Mouse (Mus musculus) neural tube, embryonic 10.5 days (tissue): ENCODE data around the gene Cldn19.

Experiments used
- DNase-seq: peaks from one replicate; pipeline ENCODE4 v3.0.0-alpha.2; 2017; ENCODE audit warnings: low spot score; ENCODE audit errors: extremely low spot score

The Cldn19 gene

GRCm38 (mm10) chr4:119255351-119255750 lies at the start of gene Cldn19:
Gene Cldn19, plus strand, starts transcription at chr4:119255414.
- no peak for DNase-seq

GRCm38 (mm10) chr4:119216667-119217066 lies 38.5 kb upstream of the Cldn19 start:
- no peak for DNase-seq

GRCm38 (mm10) chr4:119218169-119218568 lies 37.0 kb upstream of the Cldn19 start, which contains the start of gene Tmem269:
Gene Tmem269, minus strand, starts transcription at chr4:119218217.
- no peak for DNase-seq

- DNase-seq: peak; percentile 30
Measured at GRCm38 (mm10) chr4:119223696-119224095, 31.5 kb upstream of the Cldn19 start.

- DNase-seq: no peak
Measured at GRCm38 (mm10) chr4:119224534-119224933, 30.7 kb upstream of the Cldn19 start.

- no peak for DNase-seq
Measured at GRCm38 (mm10) chr4:119225719-119226118, 29.5 kb upstream of the Cldn19 start.

GRCm38 (mm10) chr4:119226751-119227150 lies 28.5 kb upstream of the Cldn19 start:
- DNase-seq: no peak

GRCm38 (mm10) chr4:119232410-119233255 lies 22.6 kb upstream of the Cldn19 start, which contains the start of the genes AU022252 and P3h1:
Gene AU022252, minus strand, starts transcription at chr4:119232712.
Gene P3h1, plus strand, starts transcription at chr4:119232915.
- DNase-seq: peak; percentile 95

GRCm38 (mm10) chr4:119233256-119233901 lies 21.8 kb upstream of the Cldn19 start:
- peak; percentile 61 for DNase-seq

- DNase-seq: no peak
Measured at GRCm38 (mm10) chr4:119234348-119234747, 20.9 kb upstream of the Cldn19 start.

- no peak for DNase-seq
Measured at GRCm38 (mm10) chr4:119238661-119239060, 16.6 kb upstream of the Cldn19 start.

- peak; percentile 42 for DNase-seq
Measured at GRCm38 (mm10) chr4:119239181-119239682, 16.0 kb upstream of the Cldn19 start.

- no peak for DNase-seq
Measured at GRCm38 (mm10) chr4:119241664-119242063, 13.6 kb upstream of the Cldn19 start.

GRCm38 (mm10) chr4:119242571-119242970 lies 12.6 kb upstream of the Cldn19 start:
- no peak for DNase-seq

- DNase-seq: no peak
Measured at GRCm38 (mm10) chr4:119244468-119245240, 10.6 kb upstream of the Cldn19 start.

GRCm38 (mm10) chr4:119245556-119245955 lies 9.7 kb upstream of the Cldn19 start:
- DNase-seq: no peak

- DNase-seq: no peak
Measured at GRCm38 (mm10) chr4:119245961-119246360, 9.3 kb upstream of the Cldn19 start.

- DNase-seq: no peak
Measured at GRCm38 (mm10) chr4:119246688-119247225, 8.5 kb upstream of the Cldn19 start.

- DNase-seq: peak; percentile 59
Measured at GRCm38 (mm10) chr4:119247462-119248235, 7.6 kb upstream of the Cldn19 start.

- no peak for DNase-seq
Measured at GRCm38 (mm10) chr4:119248407-119248965, 6.7 kb upstream of the Cldn19 start.
